ENCODE assay signal across 12 mouse cellular contexts in genomic region chr13:113730776-113731400, GRCm38 (mm10).
DNase-seq lines count a peak whose midpoint lies in the region; ATAC-seq and TF ChIP-seq lines count a peak whose summit lies in the region.
"Had no signal": no experiment of that assay in that cellular context is flagged by ENCODE, and none has a peak within 500 bp of the region (broad histone marks: within the 10 kb centered on the region; RNA-seq: fewer than 3 reads in every experiment).

No protein-coding gene starts in this region.

- TF ChIP-seq POLR2A in brain, embryonic 14.5 days (IDR thresholded peaks at IDR 0.05; ENCODE audit: borderline replicate concordance, extremely low read depth, insufficient read depth, insufficient read length, poor library complexity, severe bottlenecking): no peak

- TF ChIP-seq CTCF in brain, embryonic 14.5 days (IDR thresholded peaks at IDR 0.05; ENCODE audit: borderline replicate concordance, extremely low read depth, insufficient read depth, insufficient read length): no peak
- TF ChIP-seq CTCF in stomach, postnatal 0 days (IDR thresholded peaks at IDR 0.05; ENCODE audit: low read depth): no peak

- DNase-seq in heart, postnatal 4 days: no peak
- peak; percentile 63 for DNase-seq in ES-CJ7 (ENCODE audit: low read depth, low spot score)
- DNase-seq in brain, embryonic 14.5 days (ENCODE audit: low read depth): peak; percentile 34
- peak; percentile 23 to 35 for DNase-seq in kidney, postnatal 36 days
- no peak for DNase-seq in stomach, postnatal 0 days (ENCODE audit: low spot score)
- DNase-seq in left cerebral cortex, postnatal 4 days: no peak
- DNase-seq: adrenal gland, postnatal 25 days; lung, adult 2 months; thymus, postnatal 4 days had no signal

- H3K27ac ChIP-seq in heart, embryonic 15.5 days: 0 out of 2 replicates have a peak overlapping the region, but pooled peaks have one; percentile 4
- no peak overlapping the region for H3K27ac ChIP-seq in stomach, postnatal 0 days (replicated peaks)
- H3K27ac ChIP-seq: limb, embryonic 15.5 days had no signal

- no peaks in the 10 kb centered on the region for H3K9me3 ChIP-seq in heart, embryonic 15.5 days (replicated peaks)
- no peaks in the 10 kb centered on the region for H3K9me3 ChIP-seq in stomach, postnatal 0 days (ENCODE audit: control insufficient read depth, low read length)
- H3K9me3 ChIP-seq: limb, embryonic 15.5 days had no signal

- WGBS in heart, embryonic 15.5 days: 47% methylated on average over 8 of the region's 8 CpGs
- WGBS in stomach, postnatal 0 days: 53% methylated on average over 8 of the region's 8 CpGs

- H3K36me3 ChIP-seq in heart, embryonic 15.5 days: no peaks in the 10 kb centered on the region
- no peaks in the 10 kb centered on the region for H3K36me3 ChIP-seq in stomach, postnatal 0 days (ENCODE audit: control insufficient read depth, insufficient read depth, low read length)
- H3K36me3 ChIP-seq: limb, embryonic 15.5 days had no signal

- H3K27me3 ChIP-seq in heart, embryonic 15.5 days: no peaks in the 10 kb centered on the region
- no peaks in the 10 kb centered on the region for H3K27me3 ChIP-seq in stomach, postnatal 0 days (ENCODE audit: control insufficient read depth, insufficient read depth, low read length)
- H3K27me3 ChIP-seq: limb, embryonic 15.5 days had no signal

- H3K4me3 ChIP-seq in heart, embryonic 15.5 days: no peak overlapping the region
- no peak overlapping the region for H3K4me3 ChIP-seq in stomach, postnatal 0 days (ENCODE audit: low read depth, low read length)
- H3K4me3 ChIP-seq: limb, embryonic 15.5 days had no signal

- no peak overlapping the region for H3K9ac ChIP-seq in heart, embryonic 15.5 days
- no peak overlapping the region for H3K9ac ChIP-seq in stomach, postnatal 0 days (ENCODE audit: low read length)
- H3K9ac ChIP-seq: limb, embryonic 15.5 days had no signal

- H3K4me2 ChIP-seq in heart, embryonic 15.5 days: no peak overlapping the region
- no peak overlapping the region for H3K4me2 ChIP-seq in stomach, postnatal 0 days (replicated peaks; ENCODE audit: low read depth)
- H3K4me2 ChIP-seq: limb, embryonic 15.5 days had no signal

- H3K4me1 ChIP-seq in heart, embryonic 15.5 days (replicated peaks): no peaks in the 10 kb centered on the region; the same call in 1 of the 2 replicates
- H3K4me1 ChIP-seq in stomach, postnatal 0 days (replicated peaks; ENCODE audit: control insufficient read depth, insufficient read depth): no peaks in the 10 kb centered on the region

- TF ChIP-seq EP300 in stomach, postnatal 0 days (optimal IDR thresholded peaks at IDR 0.05): no peak

- intact Hi-C loops in left cerebral cortex, postnatal 4 days (cut with DNase I): no loop called here

- ATAC-seq in heart, embryonic 15.5 days (replicated peaks; ENCODE audit: insufficient number of reproducible peaks, insufficient read depth, low FRiP score, low read depth): no peak
- no peak for ATAC-seq in stomach, postnatal 0 days (ENCODE audit: low FRiP score, low TSS enrichment)
- ATAC-seq: intestine, postnatal 0 days had no signal

Comparison
In these comparisons a context has a peak if more than half of its experiments do, and no peak if none do; other contexts are left out.
1. DNase-seq: peak in ES-CJ7 (single experiment), brain, embryonic 14.5 days (single experiment) and kidney, postnatal 36 days (2 of 2); none in heart, postnatal 4 days (single experiment), stomach, postnatal 0 days (single experiment) and left cerebral cortex, postnatal 4 days (single experiment).